Mouse (Mus musculus): ENCODE data around the gene Sftpd. TPM values are rescaled to one million over a fixed set of nuclear protein-coding genes. Genes with fewer than 3 reads are reported as not detected.

Sftpd gene
- polyA plus RNA-seq, 1 experiment from 2014 or later, result 0.10 TPM

Other genes starting within 250 kb of the Sftpd start
- 65.0 and 65.6 TPM in 2 replicates for gene Tspan14, start 218.3 kb downstream of the Sftpd start, polyA plus RNA-seq (2015; fragmentation: Nextera tagmentation; extraction: Ambion mirVana)
- 72.4 and 81.8 TPM in 2 replicates for gene Fam213a, start 171.4 kb downstream of the Sftpd start, polyA plus RNA-seq (2015; fragmentation: Nextera tagmentation; extraction: Ambion mirVana)
- gene Dydc2, start 115.9 kb downstream of the Sftpd start, polyA plus RNA-seq (2015; fragmentation: Nextera tagmentation; extraction: Ambion mirVana), result 0.17 TPM in 1 of 2 replicates, not detected in the other
- gene Dydc1, start 112.2 kb downstream of the Sftpd start, polyA plus RNA-seq (2015; fragmentation: Nextera tagmentation; extraction: Ambion mirVana), result not detected in 2 replicates
- gene Mat1a, start 80.1 kb downstream of the Sftpd start, polyA plus RNA-seq (2015; fragmentation: Nextera tagmentation; extraction: Ambion mirVana), result 2.7 and 4.0 TPM in 2 replicates
- gene Sftpa1, start 53.4 kb downstream of the Sftpd start, polyA plus RNA-seq (2015; fragmentation: Nextera tagmentation; extraction: Ambion mirVana), result not detected in 2 replicates
- gene Mbl1, start 33.7 kb downstream of the Sftpd start, polyA plus RNA-seq (2015; fragmentation: Nextera tagmentation; extraction: Ambion mirVana), result 0.21 and 0.98 TPM in 2 replicates
- gene Gm2832, start 93.7 kb upstream of the Sftpd start, polyA plus RNA-seq (2015; fragmentation: Nextera tagmentation; extraction: Ambion mirVana), result not detected in 2 replicates
- gene Gm5798, start 163.5 kb upstream of the Sftpd start, polyA plus RNA-seq (2015; fragmentation: Nextera tagmentation; extraction: Ambion mirVana), result not detected in 2 replicates
- gene Gm7945, start 201.2 kb upstream of the Sftpd start, polyA plus RNA-seq (2015; fragmentation: Nextera tagmentation; extraction: Ambion mirVana), result not detected in 2 replicates
- gene Gm6482, start 223.1 kb upstream of the Sftpd start, polyA plus RNA-seq (2015; fragmentation: Nextera tagmentation; extraction: Ambion mirVana), result not detected in 2 replicates